Mouse (Mus musculus) heart, adult 18-20 months (tissue): ENCODE results near the gene Sun3. TPM values are rescaled to one million over a fixed set of nuclear protein-coding genes. Genes with fewer than 3 reads are reported as not detected.
A peak's percentile ranks its signal among the peaks of the same experiment; 100 is the strongest.

Experiments used
- DNase-seq, 2 experiments: peaks; one replicate each; pipeline ENCODE4 v3.0.0; 2021 to 2022; ENCODE audit warnings: mixed read lengths in 1 of 2
- long read RNA-seq, 2 experiments: library from polyadenylated mRNA; stranded (forward); transcript quantifications; one replicate each; pipeline ENCODE4 v2.0.0; 2021
- total RNA-seq, 2 experiments: library from RNA; stranded (reverse); gene quantifications; 2 replicates each; pipeline ENCODE4 v1.2.3; 2021

Gene Sun3
- 1 to 10 TPM; 2.4 to 2.8 TPM for total RNA-seq
- long read RNA-seq, experiment 1, partial matches to known transcripts: 2 of 5 reads
- long read RNA-seq, experiment 1, other reads (novel, unspliced or antisense): 3 of 5 reads
- long read RNA-seq, experiment 2, partial matches to known transcripts: 0 of 3 reads
- long read RNA-seq, experiment 2, other reads (novel, unspliced or antisense): 3 of 3 reads

DNA sequence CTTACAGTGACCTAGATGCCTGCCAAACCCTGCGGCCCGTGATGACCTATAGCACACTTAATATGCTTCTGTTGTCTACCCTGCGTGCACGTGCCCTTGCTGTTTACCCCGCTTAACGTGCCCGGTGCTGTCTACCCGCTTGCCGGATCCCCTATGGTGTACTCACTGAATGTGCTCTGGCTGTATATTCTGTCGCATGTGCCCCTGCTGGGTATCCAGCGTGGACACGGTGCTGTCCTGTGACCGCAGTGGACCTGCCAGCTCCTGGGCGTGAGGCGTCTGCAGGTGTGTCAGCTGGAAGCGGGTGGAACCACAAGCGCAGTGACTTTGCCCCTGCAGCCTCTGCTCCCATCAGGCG, at the start of gene Sun3:
Sun3 (minus strand) TSS at position 289 of the 358 bp plus-strand sequence.
- DNase-seq: no peak

DNA sequence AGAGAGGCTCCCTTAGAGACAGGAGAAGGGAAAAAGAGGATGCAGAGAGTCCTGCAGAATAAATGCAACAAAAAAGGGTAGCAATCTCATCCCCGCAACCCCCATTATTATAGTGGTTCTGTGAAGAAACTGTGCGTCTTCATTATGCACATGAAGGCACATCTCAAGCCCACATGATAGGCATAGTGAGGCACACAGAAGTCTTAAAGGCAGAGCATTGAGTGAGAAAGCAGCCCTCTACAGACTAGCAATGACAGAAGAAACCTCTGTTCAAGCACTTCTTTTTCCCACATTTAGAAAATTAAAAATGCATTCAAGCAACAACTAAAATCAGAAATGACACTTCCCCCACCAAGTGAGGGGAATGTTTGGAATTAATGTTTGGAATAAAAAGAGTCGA, 27.7 kb upstream of the Sun3 start:
- DNase-seq: no peak

DNA sequence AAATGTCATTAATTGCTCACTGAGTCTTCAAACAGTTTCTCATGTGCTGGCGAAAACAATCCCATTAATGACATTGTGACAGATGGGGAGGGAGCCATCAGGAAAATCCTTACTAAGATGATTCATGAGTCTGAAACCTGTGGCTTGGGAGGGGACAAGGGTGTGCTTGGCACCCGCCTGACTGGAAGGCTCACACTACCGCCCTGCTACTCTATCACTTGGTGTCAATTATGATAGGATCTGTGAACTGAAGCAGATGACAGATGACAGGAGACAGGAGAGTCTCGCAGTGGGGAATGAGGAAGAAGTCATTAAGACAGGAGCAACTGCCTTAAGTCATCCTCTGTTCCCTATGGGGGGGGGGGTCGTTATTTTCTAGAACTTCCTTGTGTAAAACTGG, 11.7 kb upstream of the Sun3 start:
- DNase-seq: no peak

DNA sequence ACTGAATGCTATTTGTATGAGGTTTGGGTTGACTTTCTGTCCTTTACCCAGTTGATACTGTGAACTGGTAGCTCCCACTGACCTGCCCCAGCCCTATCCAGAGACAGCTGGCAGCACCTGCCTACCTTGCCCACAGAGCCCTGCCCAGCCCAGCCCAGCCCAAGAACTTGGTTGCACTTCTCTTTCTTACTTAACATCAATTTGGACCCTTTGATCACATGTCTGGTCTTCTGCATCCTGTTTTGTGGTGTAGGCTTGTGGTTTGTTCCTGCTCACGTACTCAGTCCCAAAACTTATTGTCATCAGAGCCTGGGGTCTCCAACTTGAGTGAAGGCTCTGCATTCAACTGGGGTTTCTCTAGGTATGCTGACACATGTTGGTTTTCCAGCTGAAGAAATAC, 11.2 kb upstream of the Sun3 start:
- DNase-seq: no peak

DNA sequence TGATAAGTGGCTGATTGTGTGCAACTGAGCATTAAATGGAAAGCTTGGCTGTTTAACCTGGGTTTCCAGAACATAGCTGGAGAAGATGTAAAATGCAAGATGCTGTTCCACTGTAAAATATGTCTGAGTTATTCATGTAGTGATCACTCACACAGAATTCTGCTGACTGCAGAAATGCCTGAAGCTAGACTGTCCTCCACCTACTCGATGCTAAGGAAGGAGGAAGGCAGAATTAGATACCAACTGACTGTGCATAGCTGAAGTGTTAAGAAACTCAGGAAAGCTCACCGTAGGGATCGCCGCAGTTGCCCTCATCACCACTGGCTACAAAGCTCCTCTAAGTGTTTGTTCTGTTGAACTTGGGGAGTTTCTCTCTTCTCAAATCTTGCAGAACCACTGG, 8.9 kb upstream of the Sun3 start:
- DNase-seq: no peak

DNA sequence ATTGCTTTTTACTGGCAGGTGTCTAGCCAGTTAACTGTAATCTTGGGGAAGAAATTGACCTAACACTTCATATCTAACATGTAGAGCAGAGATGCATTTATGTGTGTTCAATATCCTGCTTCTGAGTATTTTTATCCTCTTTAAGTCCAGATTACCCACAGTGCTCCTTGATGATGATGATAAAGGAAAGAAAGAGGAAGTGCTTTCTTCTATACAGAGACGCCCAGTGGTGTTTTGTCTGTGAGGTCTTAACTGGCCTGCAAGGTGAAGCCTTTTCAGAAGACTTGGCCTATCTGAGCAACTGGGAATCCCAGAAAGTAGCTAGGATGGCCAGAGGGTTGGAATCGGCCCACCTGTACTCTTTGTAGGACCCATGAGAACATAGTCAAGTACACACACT, 8.1 kb upstream of the Sun3 start:
- no peak for DNase-seq

DNA sequence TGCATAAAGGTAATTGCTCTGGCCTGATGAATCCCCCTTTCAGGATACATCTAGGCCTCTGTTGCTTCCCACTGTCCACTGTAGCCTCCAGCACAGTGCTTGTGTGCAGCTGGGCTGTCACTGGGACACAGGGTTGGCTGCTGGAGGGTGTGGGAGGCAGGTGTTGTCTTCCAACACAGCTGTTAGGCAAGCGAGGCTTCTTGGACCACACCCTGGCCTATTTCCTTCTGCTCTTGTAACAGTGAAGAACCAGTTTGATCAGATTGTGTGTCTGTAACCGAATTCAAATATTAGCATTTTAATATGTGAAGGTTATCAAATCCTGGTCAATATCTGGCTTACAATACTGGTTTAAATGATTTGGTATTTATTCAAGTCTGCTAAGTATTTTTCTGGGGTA, 3.1 kb upstream of the Sun3 start:
- no peak for DNase-seq

DNA sequence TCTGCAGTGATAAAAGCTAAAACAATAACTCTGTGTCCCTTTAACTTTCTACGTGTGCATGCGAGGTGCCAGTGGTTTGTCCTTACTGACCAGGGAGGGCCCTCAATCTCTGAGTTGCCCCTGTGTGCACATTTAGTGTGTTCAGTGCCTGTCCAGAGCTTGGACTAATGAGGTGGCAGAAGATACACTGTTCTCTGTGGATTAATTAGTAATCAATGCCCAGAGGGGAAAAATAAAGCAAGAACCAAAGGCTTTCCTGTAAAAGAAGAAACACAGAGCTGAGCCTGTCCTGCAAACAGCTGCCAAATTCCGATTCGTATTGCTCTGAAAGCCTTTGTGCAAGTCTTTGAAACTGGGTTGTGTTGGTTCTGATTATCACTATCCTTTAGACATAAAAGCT, 1.4 kb upstream of the Sun3 start:
- DNase-seq: no peak

DNA sequence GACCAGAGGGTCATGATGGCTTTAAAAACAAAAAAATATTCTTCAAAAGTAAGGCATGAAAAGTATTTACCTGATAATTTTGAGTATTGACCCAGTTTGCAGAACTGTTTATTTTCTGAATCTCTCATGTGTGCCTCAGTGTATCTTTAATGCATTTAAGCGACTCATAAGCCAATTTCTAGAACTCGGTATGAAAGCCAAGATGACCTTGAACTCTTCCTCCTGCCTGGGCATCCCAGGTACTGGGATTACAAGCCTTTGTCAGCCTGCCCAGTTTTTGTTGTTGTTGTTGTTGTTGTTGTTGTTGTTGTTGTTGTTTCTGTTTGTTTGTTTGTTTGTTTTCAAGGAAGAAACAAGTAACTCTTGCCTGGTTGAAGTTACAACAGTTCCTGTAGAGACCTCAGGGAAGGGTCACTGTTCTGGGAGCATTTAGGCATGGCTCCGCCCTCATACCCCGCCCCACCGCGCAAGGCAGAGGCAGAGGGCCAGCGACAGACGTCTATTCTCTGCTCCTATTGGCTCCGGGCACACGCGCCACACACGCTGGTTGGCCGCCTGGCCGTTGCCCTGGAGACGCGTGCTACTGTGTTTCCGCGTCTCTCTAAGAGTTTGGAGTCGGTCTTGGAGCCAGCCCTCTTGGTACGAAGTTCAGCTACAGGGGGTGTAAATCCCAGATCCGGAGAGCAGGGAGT, 634 bp downstream of the Sun3 start, which contains the start of gene Gm11992:
Gm11992 (plus strand) TSS at position 584 of the 692 bp plus-strand sequence.
- DNase-seq: peak; percentile 83 to 85

DNA sequence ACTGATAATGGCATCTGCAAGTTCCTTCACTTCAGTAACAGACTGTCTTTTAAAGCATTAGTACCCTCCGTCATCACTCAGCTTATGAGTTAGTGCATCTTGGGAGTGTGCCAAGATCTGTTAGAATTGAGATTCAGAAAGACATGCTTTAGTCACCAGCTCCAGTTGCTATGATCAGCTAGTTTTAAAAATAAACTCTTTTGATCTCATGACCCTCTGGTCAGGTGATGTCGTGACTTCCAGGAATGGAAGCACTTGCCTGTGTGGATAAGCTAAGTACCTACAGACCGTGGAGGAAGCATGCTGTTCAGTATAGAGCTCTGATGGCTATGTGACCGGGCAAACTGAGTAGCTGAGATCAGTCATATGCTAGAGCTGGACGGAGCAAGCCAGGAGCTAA, 1.7 kb downstream of the Sun3 start:
- peak; percentile 65 to 70 for DNase-seq

DNA sequence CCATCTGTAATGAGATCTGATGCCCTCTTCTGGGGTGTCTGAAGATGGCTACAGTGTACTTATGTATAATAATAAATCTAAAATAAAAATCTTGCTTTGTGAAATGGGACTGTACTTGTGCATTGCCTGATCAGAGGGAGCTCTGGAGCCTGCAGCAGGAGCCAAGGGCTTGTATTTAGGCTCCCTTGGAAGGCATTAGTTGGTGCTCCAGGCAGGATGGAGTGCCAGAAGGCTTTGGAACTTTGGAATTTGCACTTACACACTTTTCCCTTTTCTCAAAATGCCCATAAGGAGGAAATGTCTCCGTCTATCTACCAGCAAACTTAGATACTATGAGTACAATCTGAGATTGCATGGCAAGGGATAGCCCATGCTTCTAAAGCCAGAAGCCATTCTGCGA, 2.2 kb downstream of the Sun3 start:
- peak in 1 of 2 experiments; percentile 6 for DNase-seq

DNA sequence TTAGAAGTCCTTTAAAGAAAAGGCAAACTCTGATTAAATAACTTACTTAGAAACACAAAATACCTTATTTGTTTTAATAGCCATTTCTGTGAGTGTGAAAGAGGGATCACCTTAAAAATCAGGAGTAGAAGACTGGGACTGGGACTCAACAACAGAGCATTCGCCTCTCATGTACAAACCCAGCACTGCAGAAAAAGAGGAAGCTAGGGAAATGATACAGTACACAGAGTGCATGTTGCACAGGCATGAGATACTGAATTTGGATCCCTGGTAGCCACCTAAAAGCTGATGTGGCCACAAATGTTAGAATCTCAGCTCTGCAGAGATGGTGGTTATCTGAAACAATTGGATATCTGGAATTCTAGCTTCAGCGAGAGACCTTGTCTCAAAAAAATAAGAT, 17.3 kb downstream of the Sun3 start:
- DNase-seq: no peak

DNA sequence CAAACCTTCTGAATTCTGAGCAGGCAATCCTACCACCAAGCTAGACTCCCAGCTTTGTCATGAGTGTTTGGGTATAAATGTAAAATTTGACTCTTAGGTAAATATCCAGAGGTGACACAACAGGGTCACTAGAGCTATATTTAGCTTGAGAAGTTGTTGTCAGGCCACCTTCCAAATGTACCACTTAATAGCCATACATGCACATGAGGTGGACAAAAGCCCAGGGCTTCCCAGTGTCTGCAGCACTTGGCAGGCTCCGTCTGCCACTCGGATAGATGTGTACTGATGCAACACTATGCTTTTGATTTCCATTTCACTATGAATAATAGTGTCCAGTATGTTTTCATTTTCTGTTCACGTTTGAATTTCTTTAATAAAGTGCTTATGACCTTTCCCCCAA, 23.6 kb downstream of the Sun3 start:
- DNase-seq: peak; percentile 36 to 68

DNA sequence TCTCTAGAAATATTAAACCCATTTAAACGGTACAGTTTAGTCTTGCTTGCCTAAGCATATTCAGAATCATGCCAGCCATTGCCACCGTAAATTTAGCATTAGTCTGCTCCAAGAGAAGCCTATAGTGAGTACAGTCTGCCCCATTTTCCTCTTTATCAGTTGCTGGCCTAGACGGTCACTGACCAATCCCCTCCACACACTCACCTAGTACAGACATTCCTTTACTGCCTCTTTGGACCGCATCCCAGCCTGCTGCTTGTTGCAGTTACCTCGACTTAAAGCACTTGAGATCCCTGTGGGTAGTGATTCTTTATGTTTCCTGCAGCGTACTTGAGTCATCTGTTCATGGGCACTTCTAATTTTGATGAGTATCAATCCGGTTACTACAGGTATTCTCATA, 24.0 kb downstream of the Sun3 start:
- peak; percentile 5 to 24 for DNase-seq

DNA sequence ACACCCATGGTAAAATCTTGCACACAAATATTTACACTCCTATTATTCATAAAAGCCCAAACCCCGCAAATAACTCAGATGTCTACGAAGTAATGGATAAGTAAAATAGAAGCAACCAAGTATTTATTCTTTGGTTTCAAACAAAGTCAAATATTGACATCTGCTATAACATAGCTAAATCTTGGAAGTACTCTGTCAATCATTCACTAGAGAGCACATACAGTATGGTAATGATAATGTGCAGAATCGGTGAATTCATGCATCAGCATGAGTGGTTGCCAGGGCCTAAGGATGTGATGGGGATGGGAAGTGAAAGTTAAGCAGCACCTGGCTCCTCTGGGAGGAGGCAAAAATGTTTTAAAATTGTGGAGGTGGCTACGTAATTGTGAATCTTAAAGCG, 28.6 kb downstream of the Sun3 start:
- DNase-seq: no peak

DNA sequence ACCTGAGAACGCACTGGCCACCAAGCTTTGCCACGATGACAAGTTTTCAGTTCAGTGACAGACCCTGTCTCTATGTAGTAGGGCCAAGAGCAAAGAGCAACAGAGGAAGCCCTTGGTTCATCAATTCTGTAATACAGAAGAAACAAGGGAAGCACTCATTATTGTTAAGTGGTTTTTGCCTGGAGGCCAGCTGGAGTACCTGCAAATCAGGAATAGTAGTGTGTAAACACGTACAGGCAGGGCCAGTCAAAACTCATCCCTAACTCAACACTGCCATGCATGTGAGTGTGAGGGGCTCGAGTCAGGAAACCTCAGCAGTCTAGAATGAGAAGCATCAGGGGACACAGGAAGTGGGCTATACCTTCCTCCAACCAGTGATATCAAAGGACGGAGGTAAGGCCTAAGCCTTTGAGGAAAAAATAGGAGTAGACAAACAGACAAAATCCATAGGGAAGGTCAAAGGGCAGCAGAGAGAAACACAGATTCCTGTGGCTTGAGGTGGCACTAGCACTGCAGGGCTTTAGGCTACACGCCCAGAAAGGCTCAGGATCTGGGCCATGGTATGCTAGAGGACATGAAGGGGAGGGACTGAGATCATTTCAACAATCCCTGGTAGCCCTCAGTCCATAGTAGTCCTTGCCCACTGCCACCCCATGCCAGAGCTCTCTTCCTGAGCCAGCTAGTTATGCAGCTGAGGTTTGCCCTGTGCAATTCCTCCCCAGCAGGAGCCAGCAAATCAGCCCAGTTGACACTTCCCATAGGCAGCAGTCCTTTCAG, 30.1 kb downstream of the Sun3 start:
- peak; percentile 12 to 44 for DNase-seq

DNA sequence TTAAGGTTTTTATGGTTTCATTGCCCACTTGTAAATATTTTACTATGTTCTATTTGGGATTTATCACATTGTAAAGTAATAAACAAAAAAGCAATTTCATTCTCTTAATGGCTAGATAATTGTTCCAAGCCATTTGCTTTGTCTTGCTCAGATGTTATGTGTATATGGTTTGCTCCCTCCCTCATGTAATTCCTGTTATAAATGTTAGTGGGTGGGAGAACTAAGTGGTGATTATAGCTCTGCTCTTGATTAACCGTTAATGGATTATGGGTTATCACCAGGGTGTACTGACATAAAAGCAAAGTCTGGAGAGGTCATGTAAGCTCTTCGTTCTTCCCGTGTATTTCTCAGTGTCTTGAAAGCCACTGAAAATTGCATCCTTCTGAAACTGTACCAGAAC, 34.1 kb downstream of the Sun3 start:
- DNase-seq: no peak

DNA sequence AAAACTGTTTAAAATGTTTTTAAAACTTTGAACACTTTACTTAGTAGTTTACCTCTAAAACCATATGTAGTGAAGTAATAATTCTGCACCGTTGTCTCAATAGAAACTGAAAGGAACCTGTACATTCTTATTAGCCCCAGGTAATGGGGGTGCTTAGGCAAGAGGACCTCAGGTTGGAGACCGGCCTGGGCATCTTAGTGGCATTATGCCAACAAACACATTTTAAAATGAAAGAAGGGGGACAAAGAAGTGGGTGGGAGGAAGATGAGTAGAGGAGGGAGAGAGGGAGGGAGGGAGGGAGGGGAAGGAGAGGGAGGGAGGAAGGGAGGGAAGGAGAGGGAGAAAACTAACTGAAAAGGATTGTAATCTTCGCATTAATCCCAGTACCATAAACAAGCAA, 37.4 kb downstream of the Sun3 start:
- DNase-seq: no peak

DNA sequence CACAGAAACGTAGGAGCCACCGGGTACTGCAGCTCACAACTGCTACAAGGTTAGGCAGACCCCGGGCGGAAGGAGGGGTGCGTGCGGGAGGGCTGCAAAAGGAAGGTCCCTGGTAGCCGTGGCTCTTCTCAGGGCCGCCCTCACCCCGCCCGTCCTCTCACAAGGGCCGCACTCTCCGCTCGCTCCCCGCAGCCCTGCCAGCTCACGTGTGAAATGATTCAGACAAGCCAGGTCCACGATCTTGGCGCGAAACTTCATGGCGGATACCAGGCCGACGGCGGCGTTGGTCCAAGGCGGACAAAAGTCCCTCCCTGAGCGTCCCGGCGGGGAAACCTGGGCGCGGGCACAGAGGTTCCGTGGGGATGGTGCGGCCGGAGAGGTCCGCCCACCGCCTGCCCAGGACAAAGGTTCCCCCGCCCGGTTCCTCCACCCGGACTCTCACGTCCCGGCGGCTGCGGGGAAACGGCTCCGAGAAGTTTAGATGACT, 37.9 kb downstream of the Sun3 start, which contains the start of gene Hus1:
Hus1 (minus strand) TSS at position 339 of the 487 bp plus-strand sequence.
- peak; percentile 91 to 95 for DNase-seq

DNA sequence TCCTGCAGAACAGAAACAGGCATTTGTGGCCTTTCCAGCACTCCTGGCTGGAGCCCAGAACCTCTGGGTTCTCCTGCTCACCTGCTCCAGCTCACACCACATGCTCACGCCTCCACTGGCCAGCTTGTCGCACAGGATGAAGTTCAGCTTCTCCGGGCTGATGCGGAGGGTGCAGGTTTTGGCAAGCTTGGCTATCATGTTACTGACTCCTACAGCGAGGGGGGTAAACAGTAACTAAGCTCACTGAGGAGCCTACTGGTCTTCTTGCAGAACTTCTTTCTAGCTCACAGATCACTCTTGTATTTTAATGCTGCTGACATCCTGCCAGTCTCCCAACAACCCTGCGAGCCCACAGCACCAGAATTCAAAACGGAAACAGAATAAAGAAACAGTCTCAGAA, 38.4 kb downstream of the Sun3 start:
- no peak for DNase-seq

DNA sequence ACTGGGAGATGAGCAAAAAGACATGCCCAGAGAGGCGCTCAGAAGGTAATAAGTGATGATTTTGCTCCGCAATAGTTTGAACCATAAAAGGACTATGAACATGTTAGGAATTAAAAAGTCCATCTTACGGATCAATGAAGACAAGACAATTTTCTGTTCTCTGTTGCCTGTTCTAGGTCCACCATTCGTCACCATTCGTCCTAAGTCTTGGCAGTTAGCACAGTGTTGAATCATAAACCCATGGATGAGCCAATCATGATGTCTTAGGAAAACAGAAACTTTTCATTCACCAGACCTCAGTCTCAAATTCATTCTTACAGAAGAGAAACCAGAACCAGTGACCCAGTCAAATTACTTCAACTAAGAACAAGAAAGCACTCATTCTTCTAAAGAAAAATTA, 40.0 kb downstream of the Sun3 start:
- DNase-seq: no peak

DNA sequence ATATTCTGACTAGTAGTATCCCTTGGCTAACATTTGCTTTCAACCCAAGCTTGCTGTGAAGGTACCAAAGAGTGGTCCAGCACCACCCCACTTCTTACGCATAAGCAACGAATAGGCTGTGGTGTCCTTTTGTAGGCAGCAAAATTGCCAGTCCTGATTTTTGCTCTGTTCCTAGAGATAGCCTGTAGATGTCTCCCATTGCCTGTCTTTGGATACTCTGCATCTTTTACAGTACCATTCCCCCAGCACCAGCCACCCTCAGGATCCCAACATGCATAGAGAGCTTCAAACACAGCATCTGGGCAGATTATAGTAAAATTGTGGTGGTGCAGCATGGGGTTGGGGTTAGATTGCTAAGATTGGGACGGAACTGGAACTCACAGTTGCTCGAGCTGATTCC, 60.7 kb downstream of the Sun3 start:
- DNase-seq: no peak

DNA sequence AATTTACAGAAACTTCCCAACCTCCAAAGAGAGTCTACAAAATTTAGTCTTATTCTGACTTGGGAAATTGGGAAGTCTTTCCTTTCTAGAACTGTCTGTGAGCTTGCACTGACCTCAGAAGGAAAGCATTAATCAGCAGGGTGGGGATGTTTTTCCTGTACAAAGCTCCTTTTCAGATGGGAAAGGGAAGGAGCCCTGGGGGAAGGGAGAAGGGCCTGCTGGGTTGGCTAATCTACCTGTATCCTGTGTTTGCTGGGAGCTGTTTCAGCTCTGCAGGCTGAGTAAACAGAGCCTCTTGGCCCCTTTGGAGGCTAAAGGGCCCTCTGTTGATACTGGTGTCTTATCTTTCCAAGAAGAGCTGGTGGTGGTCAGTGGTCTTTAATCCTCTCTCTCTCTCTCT, 62.7 kb downstream of the Sun3 start:
- peak; percentile 11 to 25 for DNase-seq
